ENCODE assay signal across 15 mouse cellular contexts in the genomic region with DNA sequence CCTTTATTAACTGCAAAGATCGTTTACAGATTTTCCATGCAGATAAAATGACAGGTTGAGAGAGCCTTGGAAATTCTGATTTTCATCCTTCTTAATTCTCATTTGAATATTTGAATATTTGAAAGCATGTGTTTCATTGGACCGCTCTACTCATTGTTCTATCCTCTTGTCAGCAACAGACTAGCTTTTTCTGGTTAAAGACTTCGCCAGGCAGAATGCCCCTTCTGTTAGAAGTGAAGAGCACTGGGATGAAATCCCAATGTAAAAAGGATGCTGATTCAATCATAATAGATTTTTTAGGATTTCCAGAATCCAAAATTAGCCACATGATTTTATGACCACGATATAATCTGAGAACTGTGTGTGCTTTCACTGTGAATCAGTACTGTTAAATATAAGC.
"Had no signal": no experiment of that assay in that cellular context is flagged by ENCODE, and none has a peak within 500 bp of the region (broad histone marks: within the 10 kb centered on the region; RNA-seq: fewer than 3 reads in every experiment).

No protein-coding gene starts in this region.

- H3K36me3 ChIP-seq: neural tube, embryonic 15.5 days; stomach, embryonic 15.5 days had no signal

- H3K4me2 ChIP-seq: neural tube, embryonic 15.5 days; stomach, embryonic 15.5 days had no signal

- H3K27ac ChIP-seq: neural tube, embryonic 15.5 days; stomach, embryonic 15.5 days; stomach, postnatal 0 days had no signal

- H3K9ac ChIP-seq: neural tube, embryonic 15.5 days; stomach, embryonic 15.5 days had no signal

- H3K4me1 ChIP-seq: neural tube, embryonic 15.5 days; stomach, embryonic 15.5 days had no signal

- DNase-seq: retina, postnatal 1 day; right cerebral cortex, adult 18-20 months; right cerebral cortex, postnatal 14 days; right cerebral cortex, postnatal 25 days; right cerebral cortex, postnatal 4 days; spleen, adult 18-20 months; thymus, adult 18-20 months; thymus, adult 2 months; thymus, postnatal 14 days; thymus, postnatal 25 days; thymus, postnatal 36 days; thymus, postnatal 4 days had no signal

- H3K27me3 ChIP-seq: neural tube, embryonic 15.5 days; stomach, embryonic 15.5 days had no signal

- H3K4me3 ChIP-seq: neural tube, embryonic 15.5 days; stomach, embryonic 15.5 days had no signal

- H3K9me3 ChIP-seq: neural tube, embryonic 15.5 days; stomach, embryonic 15.5 days had no signal
